Mouse (Mus musculus) limb, embryonic 11.5 days (tissue): Measurements from ENCODE around the gene Nup205. TPM values are rescaled to one million over a fixed set of nuclear protein-coding genes. Genes with fewer than 3 reads are reported as not detected.
A peak's percentile ranks its signal among the peaks of the same experiment; 100 is the strongest.
"Not testable (repeated sequence)": the region's sequence is repeated elsewhere in the genome, so short reads cannot be mapped to it uniquely, and the experiment has no call there.

Experiments
- ATAC-seq: fragments of 200-750 bp; cut with Nextera tagmentation; 2 replicates; pipeline ENCODE4 v1.8.0; 2017; ENCODE audit warnings: low read depth; ENCODE audit not compliant: insufficient number of reproducible peaks, low FRiP score, low TSS enrichment
- DNase-seq: peaks from one replicate; pipeline ENCODE4 v3.0.0-alpha.2; 2015; ENCODE audit warnings: low spot score
- H3K27ac ChIP-seq: fragments of 300-500 bp; sonication (generic); replicated peaks from 2 replicates; pipeline ENCODE4 v1.5.1; 2014; ENCODE audit warnings: low read depth, mild to moderate bottlenecking, low read length
- H3K27me3 ChIP-seq: fragments of 300-500 bp; sonication (generic); 2 replicates; pipeline ENCODE4 v1.6.1; 2014; ENCODE audit warnings: mild to moderate bottlenecking, low read length, mixed read lengths; ENCODE audit not compliant: control insufficient read depth, insufficient read depth
- H3K36me3 ChIP-seq: fragments of 300-500 bp; sonication (generic); 2 replicates; pipeline ENCODE4 v1.6.1; 2014; ENCODE audit warnings: mild to moderate bottlenecking, low read length, moderate library complexity, mixed read lengths; ENCODE audit not compliant: control insufficient read depth, insufficient read depth
- H3K4me1 ChIP-seq: fragments of 300-500 bp; sonication (generic); 2 replicates; pipeline ENCODE4 v1.6.1; 2014; ENCODE audit warnings: low read length, mixed read lengths; ENCODE audit not compliant: control insufficient read depth, insufficient read depth
- H3K4me2 ChIP-seq: fragments of 300-500 bp; sonication (generic); 2 replicates; pipeline ENCODE4 v1.6.1; 2014; ENCODE audit warnings: low read depth, mild to moderate bottlenecking, moderate library complexity; ENCODE audit not compliant: severe bottlenecking
- H3K4me3 ChIP-seq: fragments of 300-500 bp; sonication (generic); 2 replicates; pipeline ENCODE4 v1.5.1; 2014; ENCODE audit warnings: low read depth, low read length
- H3K9ac ChIP-seq: fragments of 300-500 bp; sonication (generic); 2 replicates; pipeline ENCODE4 v1.6.1; 2014; ENCODE audit warnings: mild to moderate bottlenecking, low read length
- H3K9me3 ChIP-seq: fragments of 300-500 bp; sonication (generic); 2 replicates; pipeline ENCODE4 v1.6.1; 2016; ENCODE audit warnings: low read length; ENCODE audit not compliant: control insufficient read depth
- WGBS: fragments of 180-500 bp; shearing (Covaris S2); extraction: QIAGEN DNeasy Blood & Tissue Kit; methylation state at CpG from one replicate; pipeline ENCODE4 v1.1.7; 2014; 5-methylcytosine and 5-hydroxymethylcytosine counted together
- polyA plus RNA-seq: library from polyadenylated mRNA; unstranded; fragments of >200 nt; fragmentation: Nextera tagmentation; extraction: Ambion mirVana; gene quantifications from 2 replicates; pipeline ENCODE4 v1.2.1, GENCODE M21; 2014

The Nup205 gene
- polyA plus RNA-seq, 1 experiment from 2014 or later, result 54.2 TPM

GRCm38 (mm10) chr6:35154540-35154939 lies 22.7 kb upstream of the Nup205 start:
- Histone ChIP-seq H3K9me3 (no peaks in the 10 kb centered on the region), H3K4me1 (no peaks in the 10 kb centered on the region), H3K4me3 (no peak overlapping the region), H3K36me3 (no peaks in the 10 kb centered on the region), H3K9ac (no peak overlapping the region), H3K27me3 (no peaks in the 10 kb centered on the region), H3K27ac (no peak overlapping the region), H3K4me2 (no peak overlapping the region)
- ATAC-seq (no peak), DNase-seq (no peak)

GRCm38 (mm10) chr6:35169250-35169649 lies 8.0 kb upstream of the Nup205 start:
- Histone ChIP-seq H3K36me3 (no peaks in the 10 kb centered on the region), H3K9me3 (no peaks in the 10 kb centered on the region), H3K4me2 (no peak overlapping the region), H3K9ac (no peak overlapping the region), H3K4me1 (no peaks in the 10 kb centered on the region), H3K27ac (no peak overlapping the region), H3K4me3 (no peak overlapping the region), H3K27me3 (no peaks in the 10 kb centered on the region)
- DNase-seq (no peak), ATAC-seq (no peak)
- WGBS, result 74% methylated on average over 4 of the region's 4 CpGs

GRCm38 (mm10) chr6:35172028-35172427 lies 5.2 kb upstream of the Nup205 start:
- not testable (repeated sequence) for H3K4me2 ChIP-seq, ATAC-seq, H3K9ac ChIP-seq, H3K27me3 ChIP-seq, H3K27ac ChIP-seq, H3K4me3 ChIP-seq, H3K4me1 ChIP-seq, H3K36me3 ChIP-seq, DNase-seq, H3K9me3 ChIP-seq
- 59% methylated on average over 3 of the region's 3 CpGs for WGBS

- no peak for ATAC-seq
- Histone ChIP-seq H3K27me3 (no peaks in the 10 kb centered on the region), H3K27ac (no peak overlapping the region), H3K4me3 (no peak overlapping the region), H3K4me1 (no peaks in the 10 kb centered on the region), H3K9ac (no peak overlapping the region), H3K4me2 (no peak overlapping the region), H3K36me3 (no peaks in the 10 kb centered on the region), H3K9me3 (no peaks in the 10 kb centered on the region)
- DNase-seq, result no peak
- WGBS, result 80% methylated on average over 4 of the region's 4 CpGs
These were observed 4.0 kb upstream of the Nup205 start for GRCm38 (mm10) chr6:35173181-35173580.

GRCm38 (mm10) chr6:35177650-35178272 lies 540 bp downstream of the Nup205 start:
- H3K4me3 ChIP-seq, result peak overlapping the region; percentile 84
- peak overlapping the region; percentile 95 for H3K9ac ChIP-seq

GRCm38 (mm10) chr6:35179299-35179698 lies 2.1 kb downstream of the Nup205 start:
- not testable (repeated sequence) for DNase-seq

More at GRCm38 (mm10) chr6:35177650-35178272, 540 bp downstream of the Nup205 start:
- H3K9me3 ChIP-seq, result no peaks in the 10 kb centered on the region
- ATAC-seq, result peak; percentile 71; the same call in 1 of the 2 replicates
- peak overlapping the region; percentile 67 for H3K4me2 ChIP-seq
- no peaks in the 10 kb centered on the region for H3K4me1 ChIP-seq
- peak; percentile 76 for DNase-seq
- WGBS, result 0% methylated on average over 68 of the region's 69 CpGs
- H3K36me3 ChIP-seq, result no peaks in the 10 kb centered on the region
- peak overlapping the region; percentile 94 for H3K27ac ChIP-seq
- H3K27me3 ChIP-seq, result no peaks in the 10 kb centered on the region

GRCm38 (mm10) chr6:35184781-35185180 lies 7.6 kb downstream of the Nup205 start:
- H3K36me3 ChIP-seq, result peaks cover 5% of the 10 kb centered on the region
- ATAC-seq, result no peak

More at GRCm38 (mm10) chr6:35179299-35179698, 2.1 kb downstream of the Nup205 start:
- H3K36me3 ChIP-seq, H3K27ac ChIP-seq, H3K4me2 ChIP-seq, H3K9ac ChIP-seq, H3K4me1 ChIP-seq, H3K27me3 ChIP-seq, H3K4me3 ChIP-seq, ATAC-seq, H3K9me3 ChIP-seq: not testable (repeated sequence)
- WGBS, result 96% methylated on average over 3 of the region's 3 CpGs

GRCm38 (mm10) chr6:35191198-35191597 lies 14.0 kb downstream of the Nup205 start:
- 92% methylated on average over 8 of the region's 8 CpGs for WGBS
- ATAC-seq (no peak), DNase-seq (no peak)
- Histone ChIP-seq H3K4me3 (no peak overlapping the region), H3K4me2 (no peak overlapping the region), H3K9ac (no peak overlapping the region), H3K36me3 (peaks cover 24% of the 10 kb centered on the region), H3K27me3 (no peaks in the 10 kb centered on the region), H3K9me3 (no peaks in the 10 kb centered on the region), H3K4me1 (no peaks in the 10 kb centered on the region), H3K27ac (no peak overlapping the region)

More at GRCm38 (mm10) chr6:35184781-35185180, 7.6 kb downstream of the Nup205 start:
- H3K4me1 ChIP-seq, result no peaks in the 10 kb centered on the region
- no peaks in the 10 kb centered on the region for H3K9me3 ChIP-seq
- H3K4me2 ChIP-seq, result no peak overlapping the region
- no peak overlapping the region for H3K9ac ChIP-seq
- H3K27ac ChIP-seq, result no peak overlapping the region
- no peak for DNase-seq
- no peak overlapping the region for H3K4me3 ChIP-seq
- H3K27me3 ChIP-seq, result no peaks in the 10 kb centered on the region
- 95% methylated on average over 1 of the region's 1 CpGs for WGBS

GRCm38 (mm10) chr6:35225696-35226095 lies 48.5 kb downstream of the Nup205 start:
- Histone ChIP-seq H3K36me3 (peaks cover 5% of the 10 kb centered on the region; the same call in 1 of the 2 replicates), H3K27ac (no peak overlapping the region), H3K9ac (no peak overlapping the region), H3K27me3 (no peaks in the 10 kb centered on the region), H3K4me1 (no peaks in the 10 kb centered on the region), H3K4me3 (no peak overlapping the region), H3K9me3 (no peaks in the 10 kb centered on the region), H3K4me2 (no peak overlapping the region)
- ATAC-seq, result no peak
- 88% methylated on average over 4 of the region's 4 CpGs for WGBS
- DNase-seq, result no peak
